Mouse (Mus musculus) left cerebral cortex, postnatal 4 days (tissue): ENCODE data around the gene Mtg1. TPM values are rescaled to one million over a fixed set of nuclear protein-coding genes. Genes with fewer than 3 reads are reported as not detected.

Experiments used
- DNase-seq: peaks from one replicate; pipeline ENCODE4 v3.0.0-alpha.2; 2022
- intact Hi-C: fragments of 180-260 bp; cut with DNase I; formaldehyde crosslinking; loops from one replicate; pipeline ENCODE4 v1.15.1; 2025
- total RNA-seq, 2 experiments: library from RNA; stranded (reverse); gene quantifications; 2 replicates each; pipeline ENCODE4 v1.2.3; 2021

Gene Mtg1
- total RNA-seq: 10 to 100 TPM; 24.7 to 27.3 TPM

GRCm38 (mm10) chr7:140137135-140138020, at the start of gene Mtg1:
Gene Mtg1 (plus strand): TSS chr7:140137564.
- intact Hi-C loops: no loop called here
- DNase-seq: peak; percentile 97

DNA sequence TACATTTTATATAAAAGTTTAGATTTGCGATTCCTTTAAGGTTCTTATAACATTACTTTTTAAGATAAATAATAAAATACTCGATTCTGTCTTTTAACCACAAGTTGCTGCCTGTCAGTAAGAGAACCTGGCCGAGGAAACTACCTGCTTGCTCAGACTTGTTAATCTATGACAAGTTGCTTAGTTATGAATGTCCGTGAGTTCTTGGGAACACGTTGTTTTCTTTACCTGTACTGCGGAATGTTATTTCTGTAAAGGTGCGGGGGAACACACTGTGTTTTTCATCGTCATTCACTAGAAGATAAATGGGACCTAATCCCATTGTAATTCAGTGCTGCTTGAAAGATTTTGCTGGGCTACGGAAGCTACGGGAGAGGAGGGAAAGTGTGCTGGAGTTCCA, 46.8 kb upstream of the Mtg1 start:
- DNase-seq: no peak
- intact Hi-C loops: no loop called here

- intact Hi-C loops: no loop called here
- DNase-seq: no peak
Observed at GRCm38 (mm10) chr7:140092924-140093528, 44.3 kb upstream of the Mtg1 start, which contains the start of gene Prap1. Gene Prap1 (plus strand): TSS chr7:140093395.

- DNase-seq: no peak
- intact Hi-C loops: no loop called here
Observed at GRCm38 (mm10) chr7:140094954-140095353, 42.4 kb upstream of the Mtg1 start.

- DNase-seq: no peak
- intact Hi-C loops: no loop called here
Observed at GRCm38 (mm10) chr7:140095556-140095955, 41.8 kb upstream of the Mtg1 start.

- intact Hi-C loops: no loop called here
- DNase-seq: no peak
Observed at GRCm38 (mm10) chr7:140096055-140096454, 41.3 kb upstream of the Mtg1 start.

- DNase-seq: no peak
- intact Hi-C loops: no loop called here
Observed at GRCm38 (mm10) chr7:140098466-140098865, 38.9 kb upstream of the Mtg1 start.

GRCm38 (mm10) chr7:140101498-140101897, 35.9 kb upstream of the Mtg1 start:
- intact Hi-C loops: no loop called here
- DNase-seq: no peak

- DNase-seq: peak; percentile 71
- intact Hi-C loops: no loop called here
Observed at GRCm38 (mm10) chr7:140101993-140102860, 35.1 kb upstream of the Mtg1 start, which contains the start of gene Fuom. Gene Fuom (minus strand): TSS chr7:140102441.

DNA sequence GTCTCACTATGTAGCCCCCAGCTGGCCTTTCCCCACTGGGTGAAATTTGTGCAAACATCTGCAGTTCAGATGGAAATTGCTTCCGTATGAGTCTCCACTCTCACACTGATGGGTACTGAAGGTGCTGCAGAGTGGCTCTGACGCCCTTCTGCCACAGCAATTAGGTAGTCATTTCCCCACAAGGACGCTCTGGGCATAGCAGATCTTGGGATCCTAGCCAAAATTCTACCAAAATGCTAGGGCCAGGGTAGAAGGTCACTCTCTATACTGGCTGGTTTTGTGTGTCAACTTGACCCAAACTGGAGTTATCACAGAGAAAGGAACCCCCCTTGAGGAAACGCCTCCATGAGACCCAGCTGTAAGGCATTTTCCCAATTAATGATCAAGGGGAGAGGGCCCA, 33.4 kb upstream of the Mtg1 start:
- intact Hi-C loops: no loop called here
- DNase-seq: no peak

DNA sequence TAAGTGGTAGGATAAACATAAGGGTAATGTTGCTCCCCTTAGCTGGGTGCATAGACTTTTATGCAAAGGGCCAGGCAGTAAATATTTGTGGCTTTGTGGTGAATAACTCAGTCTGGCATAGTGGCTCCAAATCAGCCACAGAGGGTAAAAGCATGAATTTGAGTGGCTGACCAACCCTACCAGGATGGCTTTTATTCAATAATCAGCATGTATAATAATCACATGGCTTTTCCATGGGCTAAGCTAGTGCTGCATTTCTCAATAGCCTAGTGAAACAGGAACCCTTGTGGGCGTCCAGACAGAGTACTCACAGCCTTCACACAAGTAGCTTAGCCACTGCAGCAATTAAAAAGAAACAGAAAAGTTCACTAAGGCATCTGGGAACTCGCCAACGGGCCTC, 25.4 kb upstream of the Mtg1 start:
- no peak for DNase-seq
- intact Hi-C loops: no loop called here

- intact Hi-C loops: no loop called here
Observed at GRCm38 (mm10) chr7:140115583-140116328, 21.6 kb upstream of the Mtg1 start, which contains the start of gene Paox. Gene Paox (plus strand): TSS chr7:140115799.

DNA sequence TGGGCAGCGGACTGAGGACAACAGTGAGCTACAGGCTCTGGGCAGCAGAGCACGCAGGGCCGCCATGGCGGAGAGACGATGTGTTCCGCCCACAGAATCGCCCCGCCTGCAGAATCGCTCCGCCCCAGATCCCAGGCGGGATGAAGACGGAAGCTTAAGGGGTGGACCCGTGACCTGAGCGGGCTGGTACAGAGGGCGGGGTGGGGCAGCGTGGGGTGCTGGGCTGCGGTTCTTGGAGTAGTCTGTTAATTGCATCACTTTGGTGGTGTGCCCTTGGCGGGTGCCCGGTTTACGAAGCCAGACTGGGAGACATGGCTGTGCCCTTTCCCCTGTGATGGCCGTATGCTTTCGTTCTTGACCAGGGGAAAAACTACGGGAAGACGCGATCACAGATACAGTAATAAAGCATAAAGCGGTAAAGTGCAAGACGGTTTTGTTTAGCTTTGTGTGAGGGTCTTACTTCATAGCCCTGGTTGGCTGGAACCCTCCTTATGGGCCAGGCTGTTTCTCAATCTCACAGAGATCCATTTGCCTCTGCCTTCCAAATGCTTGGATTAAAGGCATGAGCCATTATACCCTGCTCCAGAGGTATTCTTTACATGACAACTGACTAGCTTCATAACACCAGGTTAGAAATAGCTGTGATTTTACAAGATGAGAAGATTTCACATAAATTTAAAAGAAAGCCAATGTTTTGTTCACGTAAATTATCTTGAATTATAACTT, 20.9 kb upstream of the Mtg1 start, which contains the start of gene Echs1:
Gene Echs1 (minus strand): TSS at position 148 of the 726 bp plus-strand sequence.
- intact Hi-C loops: no loop called here

More at GRCm38 (mm10) chr7:140115583-140116328, 21.6 kb upstream of the Mtg1 start, which contains the start of gene Paox:
- DNase-seq: peak; percentile 24

DNA sequence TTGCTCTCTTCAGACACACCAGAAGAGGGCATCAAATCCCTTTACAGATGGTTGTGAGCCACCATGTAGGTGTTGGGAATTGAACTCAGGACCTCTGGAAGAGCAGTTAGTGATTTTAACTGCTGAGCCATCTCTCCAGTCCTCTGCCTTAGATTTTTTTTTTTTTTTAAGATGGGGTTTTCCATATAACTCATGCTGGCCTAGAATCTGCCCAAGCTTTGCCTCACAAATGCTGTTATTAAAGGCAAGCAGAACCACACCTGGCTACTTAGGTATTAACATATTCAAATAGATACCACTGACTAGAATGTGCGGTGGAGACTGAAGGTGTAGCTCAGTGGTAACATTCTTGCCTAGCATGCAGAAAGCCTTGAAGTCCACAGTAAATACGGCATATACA, 16.9 kb upstream of the Mtg1 start:
- intact Hi-C loops: no loop called here
- DNase-seq: no peak

More for the DNA sequence above, 20.9 kb upstream of the Mtg1 start, which contains the start of gene Echs1:
- peak; percentile 89 for DNase-seq

DNA sequence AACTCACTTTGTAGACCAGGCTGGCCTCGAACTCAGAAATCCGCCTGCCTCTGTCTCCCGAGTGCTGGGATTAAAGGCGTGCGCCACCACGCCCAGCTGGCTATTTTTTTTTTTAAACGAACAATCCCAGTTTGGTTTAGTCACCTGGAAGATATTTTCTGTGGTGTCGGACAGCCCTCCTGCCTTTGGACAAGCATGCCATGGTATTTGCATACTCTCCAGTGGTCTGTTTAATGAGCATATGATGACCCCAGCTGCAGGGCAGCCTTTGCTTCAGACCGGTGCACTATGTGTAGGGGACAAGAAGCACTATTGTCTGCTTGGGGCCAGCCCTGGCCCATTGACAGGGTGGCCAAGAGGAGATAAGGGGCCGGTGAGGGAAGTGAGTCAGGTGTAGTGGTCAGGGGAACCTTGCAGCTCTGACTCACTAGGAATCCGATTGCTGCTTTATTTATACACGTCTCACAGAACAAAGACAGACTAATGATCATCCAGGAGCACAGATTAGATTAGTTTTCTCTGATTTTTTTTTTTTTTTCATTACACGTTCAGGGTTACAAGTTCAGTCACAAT, 15.9 kb upstream of the Mtg1 start:
- intact Hi-C loops: no loop called here
- DNase-seq: no peak

- intact Hi-C loops: no loop called here
- no peak for DNase-seq
Observed at GRCm38 (mm10) chr7:140122765-140123164, 14.6 kb upstream of the Mtg1 start.

DNA sequence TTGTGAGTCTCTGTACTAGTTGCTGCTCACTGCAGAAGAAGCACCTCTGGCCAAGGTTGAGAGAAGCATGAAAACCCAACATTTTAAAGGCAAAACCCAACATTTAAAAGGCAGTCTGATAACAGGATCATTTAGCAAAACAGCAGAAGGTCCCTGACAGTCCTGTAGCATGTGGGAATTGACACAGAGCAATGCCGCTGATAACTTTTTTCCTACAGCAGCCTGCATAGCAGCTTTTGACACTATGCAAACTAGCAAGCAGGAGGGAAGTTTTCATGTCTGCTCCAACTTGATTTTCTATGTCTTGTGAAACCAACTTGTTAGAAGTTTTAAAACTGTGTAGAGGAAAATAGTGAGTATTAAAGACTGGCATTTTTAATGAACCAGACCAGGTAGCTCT, 13.0 kb upstream of the Mtg1 start:
- no peak for DNase-seq
- intact Hi-C loops: no loop called here

DNA sequence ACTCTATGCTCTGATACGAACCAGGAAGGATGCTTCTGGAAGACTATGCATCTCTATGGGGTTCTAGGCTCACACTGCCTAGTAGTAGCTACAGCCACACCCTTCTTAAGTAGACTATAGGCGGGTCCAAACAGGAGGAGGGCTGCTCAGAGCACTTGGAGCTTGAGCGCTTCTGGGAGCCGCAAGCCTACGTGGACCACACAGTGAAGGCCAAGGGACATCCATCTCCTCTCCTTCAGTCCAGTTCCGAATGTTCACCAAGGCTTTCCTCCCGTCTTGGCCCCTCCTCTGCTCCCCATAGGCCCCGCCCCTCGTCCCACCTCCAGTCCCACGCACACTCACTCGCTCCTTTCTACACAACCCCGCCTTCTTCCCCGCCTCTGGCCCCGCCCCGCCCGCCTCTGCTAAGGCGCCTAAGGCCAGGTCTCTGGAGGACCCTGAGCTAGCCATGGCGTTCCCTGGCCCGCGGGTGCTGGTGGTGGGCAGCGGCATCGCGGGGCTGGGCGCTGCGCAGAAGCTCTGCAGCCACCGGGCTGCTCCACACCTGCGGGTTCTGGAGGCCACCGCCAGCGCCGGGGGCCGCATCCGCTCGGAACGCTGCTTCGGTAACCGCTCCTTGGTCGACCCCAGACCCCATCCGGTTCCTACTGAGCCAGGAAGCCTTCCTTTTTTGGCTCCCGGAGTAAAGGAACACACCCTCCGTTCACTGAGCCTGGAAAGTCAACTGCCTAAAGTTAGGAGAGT, 11.9 kb upstream of the Mtg1 start:
- peak; percentile 94 for DNase-seq
- intact Hi-C loops: no loop called here
